Mouse (Mus musculus) cerebellum, adult 9-11 months (tissue): Measurements from ENCODE around the gene Apoh.

Experiments
- DNase-seq: peaks from one replicate; pipeline ENCODE4 v3.0.0; 2022

Apoh gene

GRCm38 (mm10) chr11:108384920-108385665 lies 41.9 kb downstream of the Apoh start:
- no peak for DNase-seq

GRCm38 (mm10) chr11:108385666-108386024 lies 42.5 kb downstream of the Apoh start:
- DNase-seq = no peak

DNA sequence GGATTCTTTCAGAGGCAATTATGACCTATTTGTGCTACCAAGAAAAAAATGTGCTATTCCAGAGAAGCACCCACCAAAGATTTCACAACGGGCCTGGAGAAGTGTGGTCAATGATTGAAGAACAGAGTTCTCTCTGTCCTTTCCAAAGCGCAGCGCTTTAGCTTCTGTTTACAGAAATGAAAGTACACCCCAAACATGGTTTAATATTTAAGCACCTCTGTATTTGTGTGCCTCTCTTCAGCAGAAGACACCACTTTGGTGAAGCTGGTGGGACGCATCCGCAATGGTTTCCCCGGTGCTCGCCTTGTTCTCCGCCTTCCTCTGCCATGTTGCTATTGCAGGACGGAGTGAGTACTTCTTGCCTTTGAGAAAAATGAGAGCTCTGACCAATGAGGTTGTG lies 51.9 kb downstream of the Apoh start:
- no peak for DNase-seq

DNA sequence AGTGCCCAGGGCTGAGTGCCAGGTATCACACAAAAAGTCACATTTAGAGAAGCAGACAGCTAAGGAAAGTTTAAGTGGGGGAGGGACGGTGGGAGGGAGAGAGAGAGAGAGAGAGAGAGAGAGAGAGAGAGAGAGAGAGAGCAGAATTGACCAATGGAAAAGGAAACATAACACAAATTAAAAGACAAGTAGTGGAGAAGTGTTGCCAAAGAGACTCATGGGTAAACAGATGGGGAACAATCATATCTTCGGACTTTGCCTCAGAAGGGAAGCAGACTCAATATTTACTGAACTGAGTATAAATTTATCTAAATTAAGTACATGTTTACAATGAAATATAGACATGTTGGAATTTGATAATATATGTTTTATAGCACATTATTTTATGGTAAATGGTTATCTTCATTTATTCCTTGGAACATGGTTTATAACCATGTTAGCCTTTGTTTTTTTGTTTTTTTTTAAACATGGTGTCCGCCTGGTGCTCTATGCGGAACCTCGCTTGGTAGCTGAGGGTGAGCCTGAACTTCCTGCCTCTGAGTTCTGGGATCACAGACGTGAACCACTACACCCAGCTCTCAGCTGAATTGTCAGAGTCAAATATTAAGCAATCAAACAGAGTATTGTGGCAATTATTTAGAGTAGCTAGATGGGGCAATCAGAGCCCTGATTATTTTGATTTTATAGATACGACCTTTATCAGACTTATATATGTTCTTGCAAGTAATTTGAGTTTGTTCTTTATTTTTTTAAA lies 53.1 kb downstream of the Apoh start:
- no peak for DNase-seq

DNA sequence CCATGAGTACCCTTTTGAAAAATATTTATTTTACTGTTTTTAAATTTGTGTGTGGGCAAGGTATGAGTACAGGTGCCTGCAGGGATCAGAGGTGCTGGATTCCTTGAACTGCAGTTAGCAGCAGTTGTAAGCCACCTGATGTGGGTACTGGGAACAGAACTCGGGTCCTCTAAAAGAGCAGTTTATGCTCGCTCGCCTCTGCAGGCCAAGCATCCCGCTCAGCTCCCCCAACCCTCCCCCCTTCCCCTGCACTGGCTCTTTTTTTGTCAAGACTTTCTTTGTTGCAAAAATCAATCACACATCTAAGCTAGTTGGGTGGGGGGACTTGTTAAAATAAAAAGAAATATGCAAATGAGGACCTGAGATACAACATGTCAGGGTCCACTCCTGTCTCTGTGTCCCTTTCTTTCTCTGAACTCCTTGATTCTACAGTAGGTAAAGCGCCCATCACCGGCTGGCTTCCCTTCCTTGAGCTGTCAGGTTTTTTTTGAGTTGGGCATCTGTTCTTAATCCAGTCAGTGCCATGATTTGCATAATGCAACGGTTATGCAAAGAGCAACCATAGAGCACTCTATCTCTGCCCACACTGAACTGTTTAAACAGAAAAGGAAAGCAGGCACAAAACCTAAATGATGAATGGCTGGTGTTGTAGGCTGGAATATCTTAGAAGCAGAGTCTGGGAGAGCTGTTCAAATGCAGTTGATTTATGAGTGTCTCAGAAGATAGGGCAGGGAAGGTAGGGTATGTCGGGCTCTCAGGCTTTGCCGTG lies 66.9 kb downstream of the Apoh start:
- DNase-seq = no peak

- no peak for DNase-seq
Observed at GRCm38 (mm10) chr11:108416360-108416759, 73.2 kb downstream of the Apoh start.

DNA sequence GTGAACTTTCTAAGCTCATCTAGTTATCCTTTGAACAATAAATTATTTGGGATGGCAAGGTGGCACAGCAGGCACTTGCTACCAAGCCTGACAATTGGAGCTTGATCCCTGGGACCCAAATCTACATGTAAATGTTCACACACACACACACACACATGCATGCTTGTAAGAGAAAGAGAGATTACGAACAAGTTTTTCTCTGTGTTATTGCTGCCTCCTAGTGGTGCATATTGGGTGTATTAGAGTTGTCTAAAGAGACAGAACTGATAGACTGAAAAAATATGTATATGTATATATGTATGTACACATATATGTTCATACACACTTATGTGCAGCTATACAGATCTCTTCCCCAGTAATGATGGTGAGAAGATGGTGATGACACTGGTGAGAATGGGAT lies 75.4 kb downstream of the Apoh start:
- DNase-seq = no peak

DNA sequence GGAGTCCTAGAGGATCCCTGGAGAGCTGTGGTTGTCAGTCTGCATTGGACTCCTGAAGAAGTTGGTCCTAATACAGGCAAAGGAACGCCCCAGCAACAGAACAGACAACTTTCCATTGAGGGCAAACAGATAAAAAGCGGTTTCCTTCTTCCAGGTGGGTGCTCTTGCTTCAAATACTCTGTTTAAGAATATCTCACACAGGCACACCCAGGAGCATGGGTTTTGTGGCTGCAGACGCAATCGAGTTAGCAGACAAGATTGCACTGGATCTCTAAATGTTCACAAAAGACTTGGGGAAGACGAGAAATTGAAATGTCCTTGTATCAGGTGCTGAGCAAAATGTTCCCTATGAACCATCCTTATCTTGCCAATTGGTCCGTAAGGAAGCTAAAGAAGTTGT lies 76.1 kb downstream of the Apoh start:
- DNase-seq = no peak

- no peak for DNase-seq
Observed at GRCm38 (mm10) chr11:108420751-108421150, 77.6 kb downstream of the Apoh start.

DNA sequence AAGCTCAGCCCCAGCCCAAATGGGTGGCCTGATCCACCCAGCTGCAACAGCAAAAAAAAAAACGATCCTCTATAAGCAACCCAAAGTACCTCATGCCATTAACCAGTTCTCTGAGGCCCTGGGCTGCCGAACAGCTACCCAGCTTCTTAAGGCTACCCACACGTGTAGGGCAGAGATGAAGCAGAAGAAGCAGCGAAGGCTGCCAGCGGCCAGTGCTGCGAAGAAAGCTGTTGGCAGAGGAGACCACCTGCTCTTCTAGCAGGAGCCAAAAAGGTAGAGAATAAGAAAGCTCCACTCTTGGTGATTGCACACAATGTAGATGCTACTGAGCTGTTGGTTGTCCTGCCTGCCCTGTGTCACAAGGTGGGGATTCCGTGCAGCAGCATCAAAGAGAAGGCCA lies 80.1 kb downstream of the Apoh start:
- no peak for DNase-seq

GRCm38 (mm10) chr11:108424111-108424510 lies 81.0 kb downstream of the Apoh start:
- no peak for DNase-seq

DNA sequence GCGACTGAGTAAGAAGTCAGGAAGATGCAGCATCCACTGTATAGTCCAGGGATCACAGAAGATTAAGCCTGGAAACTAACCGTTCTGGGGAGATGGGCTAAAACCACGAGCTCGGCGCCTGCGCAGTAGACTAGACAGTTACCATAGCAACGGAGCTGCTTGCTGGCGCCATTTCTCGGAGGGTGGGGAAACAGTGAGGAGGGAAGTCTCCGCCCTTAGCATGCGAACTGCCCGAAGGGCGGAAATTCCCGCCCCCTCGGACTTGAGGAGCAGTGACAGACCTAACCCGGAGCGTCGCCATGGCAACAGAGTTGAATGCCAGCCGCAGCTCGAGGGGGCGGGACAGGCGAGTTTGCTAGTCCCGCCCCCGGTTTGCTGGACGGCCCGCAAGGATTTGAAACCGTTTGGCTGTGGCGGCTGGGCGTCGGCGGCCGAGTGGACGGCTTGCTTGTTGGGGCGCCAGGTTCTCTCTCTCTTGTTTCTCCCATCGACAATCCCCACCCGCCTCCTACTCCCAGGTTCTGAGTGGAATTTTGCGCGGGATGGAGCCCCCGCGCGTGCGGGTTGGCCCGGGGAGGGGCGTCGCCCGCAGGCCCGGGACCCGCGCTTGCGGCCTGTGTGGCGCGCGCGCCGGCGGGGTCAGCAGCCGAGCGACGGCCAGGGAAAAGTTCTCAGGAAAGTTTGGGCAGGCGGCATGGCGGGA lies 81.9 kb downstream of the Apoh start, which contains the start of gene Cep112:
TSS of gene Cep112 (plus strand) at position 304 of the 703 bp plus-strand sequence.
- peak; percentile 95 for DNase-seq

DNA sequence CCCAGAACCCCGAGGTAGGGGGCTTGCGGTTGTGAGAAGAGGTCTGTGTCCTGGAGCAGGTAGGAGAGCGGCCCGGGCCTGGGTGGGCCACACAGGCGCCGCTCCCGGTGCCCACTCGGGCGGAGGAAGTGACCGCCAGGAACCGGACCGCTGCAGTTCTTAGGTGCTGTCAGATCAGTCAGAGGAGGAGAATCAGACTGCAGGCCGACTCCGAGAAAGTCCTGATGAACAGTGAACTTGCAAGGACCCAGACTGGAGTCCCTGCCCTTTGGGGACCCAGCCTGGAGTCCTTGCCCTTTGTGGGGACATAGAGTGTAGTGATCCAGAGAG lies 82.4 kb downstream of the Apoh start:
- no peak for DNase-seq

GRCm38 (mm10) chr11:108426086-108426485 lies 82.9 kb downstream of the Apoh start:
- DNase-seq = no peak

DNA sequence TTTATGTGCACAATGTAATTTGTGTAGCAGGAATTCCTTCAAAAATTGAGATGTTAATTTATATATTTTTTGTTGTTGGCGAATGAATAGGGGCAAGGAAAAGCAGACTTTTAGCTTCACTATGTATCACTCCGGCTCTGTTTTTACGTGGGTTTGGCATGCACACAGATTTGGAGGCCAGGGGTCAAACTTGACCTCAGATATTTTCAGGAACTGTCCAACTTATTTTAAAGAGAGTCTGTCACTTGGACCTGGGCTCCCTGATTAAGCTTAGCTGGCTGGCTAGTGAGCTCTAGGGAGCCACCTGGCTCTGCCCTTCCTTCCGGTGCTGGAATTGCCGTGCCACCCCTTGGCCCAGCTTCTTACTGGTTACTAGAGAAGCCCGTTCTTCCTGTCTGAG lies 84.0 kb downstream of the Apoh start:
- DNase-seq = no peak

GRCm38 (mm10) chr11:108429076-108429475 lies 85.9 kb downstream of the Apoh start:
- DNase-seq = no peak

DNA sequence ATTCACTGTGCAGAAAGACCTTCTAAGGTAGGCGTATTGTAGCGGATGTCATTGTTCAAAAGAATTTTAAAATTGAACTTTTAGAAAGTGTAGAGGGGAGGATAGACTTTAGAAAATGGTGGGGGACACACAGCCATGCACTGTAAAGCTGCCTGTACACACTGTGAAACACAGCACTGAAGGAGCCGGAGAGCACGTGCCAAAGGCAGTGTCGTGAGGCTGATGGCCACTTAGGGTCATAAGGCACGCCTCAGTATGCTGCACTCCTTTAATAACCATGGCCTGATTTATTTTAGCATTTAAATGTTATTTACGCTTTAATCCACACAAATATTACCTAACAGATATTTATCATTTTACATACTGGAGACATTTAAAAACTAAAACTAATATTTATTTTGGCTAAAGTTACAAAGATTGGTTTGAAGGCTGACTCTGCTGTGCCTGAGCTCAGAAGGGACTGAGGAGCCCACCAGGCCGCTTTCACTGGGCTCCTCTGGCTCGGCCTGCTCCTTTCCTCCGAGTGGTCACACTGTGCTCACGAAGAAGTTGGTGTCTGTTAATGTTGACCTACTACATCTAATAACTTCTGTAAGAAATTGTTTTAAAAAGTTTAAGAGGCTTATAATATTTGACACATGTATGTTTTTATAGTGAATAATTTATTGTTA lies 100.9 kb downstream of the Apoh start:
- no peak for DNase-seq

DNA sequence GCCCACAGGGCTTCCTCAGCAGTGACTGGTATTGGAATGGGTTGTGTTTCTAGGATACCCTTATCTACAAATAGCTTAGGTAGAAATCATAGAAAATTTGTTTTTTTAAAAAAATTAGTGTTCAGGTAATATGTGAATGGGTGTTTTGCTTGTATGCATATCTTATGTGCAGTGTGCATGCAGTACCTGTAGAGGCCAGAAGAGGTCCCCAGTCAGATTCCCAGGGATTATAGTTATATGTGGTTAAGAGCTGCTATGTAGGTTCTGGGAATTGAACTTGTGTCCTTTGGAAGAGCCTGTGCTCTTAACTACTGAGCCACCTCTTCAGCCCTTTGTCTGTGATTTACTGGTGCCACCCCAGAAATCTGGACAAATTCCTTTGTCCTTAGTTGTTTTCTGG lies 104.0 kb downstream of the Apoh start:
- DNase-seq = no peak

GRCm38 (mm10) chr11:108449811-108450210 lies 106.7 kb downstream of the Apoh start:
- DNase-seq = peak; percentile 18

- no peak for DNase-seq
Observed at GRCm38 (mm10) chr11:108459599-108459998, 116.4 kb downstream of the Apoh start.
